Mouse (Mus musculus): ENCODE data around the gene Ptger3. TPM values are rescaled to one million over a fixed set of nuclear protein-coding genes. Genes with fewer than 3 reads are reported as not detected.

The Ptger3 gene
- total and polyA plus RNA-seq, 3 experiments: 18.7 to 60.0 (median 19.1) TPM

Small RNAs within 50 kb of the gene (microRNA-seq; reads per million reads assigned to microRNA genes)
- gene Mir186: 114 to 130 reads per million in 2 experiments

Other genes with a start within 250 kb of the Ptger3 start
- 10 to 100 TPM; 79.6 to 80.7 TPM for gene Zranb2, start 32.7 kb upstream of the Ptger3 start, total RNA-seq (2021)
- gene Zranb2, start 32.7 kb upstream of the Ptger3 start, polyA plus RNA-seq (2012; rRNA removed): 1.8 and 3.3 TPM in 2 replicates